Mouse (Mus musculus) inflammation-experienced regulatory T-cells, adult 6 months (primary cell): Measurements from ENCODE around the gene Man1a. TPM values are rescaled to one million over a fixed set of nuclear protein-coding genes. Genes with fewer than 3 reads are reported as not detected.

ENCODE experiments used
- ATAC-seq: one replicate; pipeline ENCODE4 v1.8.0; 2017
- polyA plus RNA-seq, 3 experiments: library from polyadenylated mRNA; unstranded; fragments of 100-300 nt; shearing (Covaris generic); gene quantifications; one replicate each; pipeline ENCODE4 v1.2.1; 2017

Gene Man1a
- polyA plus RNA-seq, 3 experiments from 2014 or later: 14.5 to 22.2 (median 20.0) TPM

DNA sequence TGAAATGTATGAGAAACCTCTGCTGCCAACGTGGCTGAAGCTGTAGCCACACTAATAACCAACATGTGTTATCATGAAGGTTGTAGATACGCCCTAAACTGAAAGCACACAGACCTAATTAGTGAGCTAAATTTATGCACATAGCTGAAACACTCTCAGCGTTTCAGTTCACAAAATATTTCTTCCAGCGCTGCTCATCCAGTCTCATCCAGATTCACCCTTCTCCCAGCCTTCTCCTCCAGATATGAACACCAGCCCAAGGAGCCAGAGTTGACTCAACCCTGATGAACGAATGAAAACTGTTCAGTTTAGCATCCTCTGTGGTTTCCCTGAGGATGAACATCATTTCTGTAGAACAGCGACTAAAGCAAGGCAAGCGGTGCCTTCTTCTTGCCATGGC lies 15.8 kb downstream of the Man1a start:
- no peak for ATAC-seq

DNA sequence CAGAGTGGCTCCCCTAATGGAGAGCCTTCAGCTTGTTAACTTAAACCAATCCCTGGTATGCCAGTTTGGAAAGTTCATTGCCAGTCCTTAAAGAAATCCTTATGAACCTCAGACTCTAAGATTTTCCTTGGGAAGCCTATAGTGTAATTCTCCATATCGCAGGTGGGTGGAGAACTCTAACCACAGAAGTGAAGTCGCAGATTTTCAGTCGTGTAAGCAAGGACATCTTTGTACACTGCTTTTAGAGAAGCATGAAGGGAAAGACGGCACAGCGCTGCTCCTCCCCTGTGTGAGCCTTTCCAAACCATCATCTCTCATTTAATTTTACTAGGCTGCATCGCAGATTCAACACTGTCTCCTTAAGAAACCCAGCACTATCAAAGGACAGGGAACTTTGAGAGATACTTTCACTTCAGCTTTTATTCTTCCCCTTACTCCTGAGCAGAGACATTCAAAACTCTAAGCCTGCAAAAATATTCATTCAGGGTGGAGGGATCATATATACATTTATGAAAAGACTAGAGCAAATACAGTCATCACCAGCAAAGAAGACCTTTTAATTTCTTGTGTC lies 16.6 kb downstream of the Man1a start:
- no peak for ATAC-seq

DNA sequence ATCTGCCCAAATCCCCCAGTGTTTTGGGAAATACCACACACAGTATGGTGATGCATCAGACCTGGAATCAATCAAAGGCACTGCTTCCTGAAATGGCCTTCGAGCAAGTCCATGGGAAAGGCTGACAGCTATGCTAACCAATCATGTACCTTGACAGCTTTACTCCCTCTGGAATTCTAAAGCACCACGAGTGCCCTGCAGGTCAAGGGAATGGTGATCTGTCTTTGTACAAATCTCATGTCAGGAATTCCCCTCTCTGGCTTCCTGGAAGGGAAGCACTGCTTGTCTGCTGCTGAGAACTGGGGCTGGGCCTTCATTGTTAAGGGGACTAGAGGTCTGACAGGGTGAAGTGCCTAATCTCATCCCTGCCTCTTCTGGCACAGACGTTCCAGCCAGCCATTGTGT lies 17.3 kb downstream of the Man1a start:
- no peak for ATAC-seq

DNA sequence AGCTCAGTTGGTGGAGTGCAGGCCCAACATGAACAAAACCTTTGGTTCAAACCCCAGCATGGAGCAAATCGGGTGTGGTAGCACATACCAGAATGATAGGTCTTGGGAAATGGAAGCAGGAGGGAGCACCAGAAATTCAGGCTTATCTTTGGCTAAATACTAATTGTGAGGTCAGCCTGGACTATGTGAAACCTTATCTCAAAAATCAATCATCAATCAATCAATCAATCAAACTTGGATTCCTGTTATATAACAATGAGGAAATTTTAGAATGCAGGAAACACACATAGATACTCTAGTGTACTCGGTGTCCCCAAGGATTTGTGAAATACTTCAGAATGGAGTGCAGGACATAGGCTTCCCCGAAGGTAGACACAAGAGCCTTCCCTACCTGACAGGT lies 17.8 kb downstream of the Man1a start:
- ATAC-seq: no peak

DNA sequence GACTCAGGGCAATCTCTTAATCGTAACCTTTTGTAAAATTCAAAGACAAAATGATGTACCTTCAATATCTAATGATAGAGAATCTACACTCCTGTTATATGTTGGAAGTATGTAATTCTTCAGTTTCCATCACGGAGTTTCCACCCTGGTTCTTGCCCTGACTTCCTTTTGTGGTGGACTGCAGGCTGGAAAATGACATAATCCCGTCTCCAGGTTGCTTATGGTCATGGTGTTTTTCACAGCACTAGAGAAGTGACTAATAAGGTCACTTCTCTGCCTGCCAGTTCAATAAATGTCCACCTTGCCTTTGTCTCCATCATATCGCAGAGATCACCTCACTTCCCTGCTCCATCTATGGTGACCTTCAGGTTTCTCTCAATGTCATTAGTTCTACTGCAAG lies 22.2 kb downstream of the Man1a start:
- ATAC-seq: no peak

DNA sequence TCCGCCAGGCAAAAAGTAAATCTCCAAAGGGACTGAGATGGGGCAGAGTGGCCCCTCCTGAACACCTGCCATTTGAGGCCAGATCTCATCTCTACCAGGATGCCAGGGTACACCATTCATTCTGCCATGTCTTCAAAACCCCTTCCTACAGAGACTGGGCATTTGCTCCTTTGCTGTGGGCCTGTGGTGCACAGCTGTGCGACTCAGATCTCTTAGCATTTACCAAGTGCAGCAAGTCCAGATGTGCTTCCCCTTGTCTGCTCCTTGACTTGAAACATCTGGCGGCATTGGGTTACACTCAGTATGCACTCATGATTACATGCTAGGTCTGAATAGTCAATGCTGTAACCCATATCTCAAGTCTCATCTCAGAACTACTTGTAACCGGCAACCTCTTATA lies 28.5 kb downstream of the Man1a start:
- peak; percentile 23 for ATAC-seq

DNA sequence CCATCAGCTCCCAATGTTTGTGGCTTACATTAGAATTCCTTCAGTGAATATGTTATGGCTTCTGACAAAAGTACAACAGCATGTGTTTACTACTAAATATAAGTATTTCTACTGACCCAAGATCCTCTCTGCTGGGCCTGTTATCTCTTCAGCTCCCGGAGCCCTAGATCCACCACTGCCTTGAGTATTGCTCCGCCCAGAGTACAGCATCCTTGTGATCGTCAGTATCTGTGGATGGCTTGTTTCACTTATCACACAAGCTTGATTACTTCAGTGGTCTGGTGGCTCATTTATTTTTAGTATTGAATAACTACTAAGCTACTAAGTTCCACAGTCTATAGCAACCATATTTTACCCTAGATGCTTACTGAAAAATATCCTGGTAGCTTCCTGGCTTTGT lies 33.1 kb downstream of the Man1a start:
- no peak for ATAC-seq

DNA sequence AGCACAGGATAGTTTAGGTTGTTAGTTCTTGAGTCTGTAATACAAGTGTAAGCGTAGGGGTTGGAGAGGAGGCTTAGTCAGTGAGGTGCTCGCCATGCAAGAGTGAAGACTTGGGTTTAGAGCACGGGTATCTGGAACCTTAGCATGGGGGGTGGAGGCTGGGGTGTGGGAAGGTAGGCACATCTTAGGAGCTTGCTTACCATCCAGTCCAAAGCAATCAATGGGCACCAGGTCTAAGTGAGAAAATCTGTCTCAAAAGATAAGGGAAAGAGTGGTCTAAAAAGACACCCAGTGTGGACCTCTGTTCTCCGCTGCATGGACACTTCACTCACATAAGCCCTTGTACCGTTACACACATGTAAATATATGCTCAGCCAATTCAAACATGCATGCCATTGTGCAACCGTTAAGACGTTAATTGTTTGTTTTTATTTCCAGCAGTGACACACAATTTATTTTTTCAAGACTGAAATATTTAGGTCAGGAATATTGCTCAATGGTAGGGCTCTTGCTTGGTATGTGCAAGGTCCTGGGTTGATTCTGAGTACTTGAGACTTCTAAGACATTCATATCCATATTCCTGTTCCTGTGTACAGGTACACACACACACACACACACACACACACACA lies 34.1 kb downstream of the Man1a start:
- no peak for ATAC-seq

DNA sequence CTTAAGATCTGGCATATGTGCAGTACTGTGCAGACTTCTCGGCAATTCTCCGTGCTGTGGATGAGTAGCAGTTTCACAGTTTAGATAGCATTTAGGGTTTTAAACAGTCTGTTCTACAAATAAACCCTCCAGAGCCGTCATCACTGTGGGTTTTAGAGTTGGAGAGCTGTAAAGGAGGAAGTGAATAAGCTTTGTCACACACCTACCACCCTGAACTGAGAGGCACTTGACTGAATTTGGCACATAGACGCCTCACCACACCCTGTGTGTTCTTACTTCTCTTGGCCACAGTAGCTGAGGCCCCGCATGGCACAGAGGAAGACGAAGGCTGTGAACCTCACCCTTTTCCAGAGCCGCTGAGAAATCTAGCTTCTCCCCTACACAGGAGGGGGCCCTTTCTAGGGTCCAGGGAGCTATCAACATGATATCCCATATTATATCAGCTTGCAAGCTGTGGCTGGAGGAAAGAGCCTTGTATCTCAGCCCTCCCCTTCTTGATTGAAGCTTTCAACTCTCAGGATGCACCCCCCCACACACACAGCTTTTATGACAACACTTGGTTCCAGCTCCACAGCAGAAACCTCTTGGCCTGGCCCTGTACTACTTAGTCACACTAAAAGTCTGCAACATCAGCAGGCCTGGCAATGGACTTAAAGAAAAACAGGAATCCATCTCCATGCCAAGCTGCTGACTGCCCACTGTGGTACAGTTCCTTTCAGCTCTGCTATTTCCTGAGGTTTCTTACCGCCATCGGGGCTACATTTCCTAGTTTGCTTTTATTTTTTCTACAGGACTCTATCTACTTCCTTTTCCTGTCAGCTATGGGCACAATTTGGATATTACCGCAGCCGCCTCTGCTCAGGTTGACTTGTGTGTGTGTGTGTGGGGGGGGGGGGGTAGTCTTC lies 35.9 kb downstream of the Man1a start:
- ATAC-seq: peak; percentile 77

DNA sequence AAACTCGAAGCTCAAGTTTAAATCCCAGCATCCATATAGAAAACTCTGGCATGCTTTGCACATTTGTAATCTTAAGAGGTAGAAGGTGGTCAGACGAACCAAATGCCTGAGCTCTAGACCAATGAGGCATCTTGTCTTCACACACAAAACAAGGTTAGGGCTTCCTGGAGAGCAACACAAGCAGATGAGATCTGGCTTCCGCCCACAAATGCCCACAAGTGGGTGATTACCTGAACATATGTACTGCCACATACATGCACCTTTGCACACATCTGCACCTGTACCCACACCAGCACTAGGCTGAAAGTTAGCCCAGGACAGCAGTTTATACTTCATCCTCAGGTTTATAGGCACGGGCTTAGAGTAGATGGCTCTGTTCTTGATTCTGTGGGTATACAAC lies 36.7 kb downstream of the Man1a start:
- peak; percentile 41 for ATAC-seq

DNA sequence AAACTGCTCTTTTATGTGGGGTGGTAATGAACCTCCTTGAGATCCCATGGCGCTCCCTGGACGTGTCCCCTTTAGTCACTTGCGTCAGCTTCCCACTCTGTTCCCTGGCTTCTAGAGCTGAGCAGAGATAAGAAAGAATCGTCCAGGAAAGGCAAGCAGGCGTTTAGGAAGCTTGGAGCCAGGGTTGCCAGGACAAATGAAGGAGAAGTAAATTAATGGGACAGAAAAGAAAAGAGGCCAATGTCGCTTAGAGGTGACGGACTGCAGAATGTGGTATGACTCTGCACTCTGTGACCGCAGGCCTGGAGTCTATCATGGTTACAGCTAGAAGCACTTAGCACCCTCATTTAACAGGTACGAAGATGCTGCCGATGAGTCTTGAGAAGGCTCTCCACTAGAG lies 37.7 kb downstream of the Man1a start:
- ATAC-seq: no peak

DNA sequence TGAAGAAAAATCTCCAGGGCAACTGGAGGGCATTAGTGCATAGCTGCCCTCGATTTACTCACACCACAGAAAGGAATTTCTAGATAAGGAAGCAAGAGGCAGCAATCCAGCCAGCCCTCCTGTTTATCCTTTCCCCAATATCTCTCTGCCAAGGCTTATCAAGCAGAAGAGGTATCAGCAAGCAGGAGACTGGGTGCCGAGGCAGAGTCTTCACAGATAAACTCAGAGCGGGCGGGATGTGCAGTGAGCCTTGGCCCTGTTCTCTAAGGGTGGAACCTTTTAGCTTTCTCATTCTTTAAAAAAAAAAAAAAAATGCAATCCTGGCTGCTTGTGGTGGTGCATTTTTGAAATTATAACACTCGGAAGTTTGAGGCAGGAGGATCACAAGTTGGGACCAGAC lies 38.2 kb downstream of the Man1a start:
- no peak for ATAC-seq

DNA sequence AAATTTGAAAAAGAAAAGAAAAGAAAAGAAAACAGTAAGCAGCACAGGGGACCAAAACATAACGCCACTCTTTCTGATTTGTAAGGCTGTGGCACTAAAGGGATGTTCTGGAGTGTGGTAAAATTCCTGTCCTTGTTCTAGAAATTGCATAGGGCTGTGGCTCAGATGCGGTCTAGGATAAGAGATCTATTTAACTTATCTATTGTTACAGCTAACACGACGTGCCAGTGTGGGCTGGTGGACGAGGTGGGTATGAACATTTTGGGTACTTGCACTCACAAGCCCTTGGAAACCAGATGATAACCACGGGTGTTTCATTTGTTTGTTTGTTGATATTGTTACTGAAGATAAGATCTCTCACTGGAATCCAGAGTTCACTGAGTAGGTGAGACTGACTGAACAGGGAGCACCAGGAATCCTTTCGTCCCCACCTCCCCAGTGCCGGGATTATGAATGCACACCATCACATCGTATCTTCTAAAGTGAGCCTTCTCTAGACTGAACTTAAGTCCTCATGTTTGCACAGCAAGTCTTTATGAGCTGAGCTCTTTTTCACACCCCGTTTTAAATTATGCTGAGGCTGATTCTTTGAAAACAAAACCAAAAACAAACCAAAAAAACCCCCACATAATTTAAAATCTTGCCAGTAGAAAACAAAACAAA lies 38.9 kb downstream of the Man1a start:
- no peak for ATAC-seq

DNA sequence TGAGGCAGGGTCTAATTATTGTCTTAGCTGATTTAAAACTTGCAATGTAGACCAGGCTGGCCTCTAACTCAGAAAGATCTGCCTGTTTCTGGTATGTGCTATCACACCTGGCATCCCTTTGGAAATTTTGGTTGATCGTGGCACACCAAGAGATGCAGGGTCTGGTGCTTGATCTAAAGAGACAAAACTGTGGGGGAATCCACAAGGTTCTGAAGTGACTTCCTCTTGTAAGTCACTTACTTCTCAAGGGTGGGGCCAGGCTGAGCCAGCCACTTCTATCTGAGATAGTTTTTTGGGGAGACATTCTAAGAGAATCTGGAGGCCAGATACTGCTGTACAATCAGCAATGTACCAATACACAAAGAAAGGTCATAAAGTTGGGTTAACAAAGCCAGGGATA lies 40.8 kb downstream of the Man1a start:
- ATAC-seq: no peak

DNA sequence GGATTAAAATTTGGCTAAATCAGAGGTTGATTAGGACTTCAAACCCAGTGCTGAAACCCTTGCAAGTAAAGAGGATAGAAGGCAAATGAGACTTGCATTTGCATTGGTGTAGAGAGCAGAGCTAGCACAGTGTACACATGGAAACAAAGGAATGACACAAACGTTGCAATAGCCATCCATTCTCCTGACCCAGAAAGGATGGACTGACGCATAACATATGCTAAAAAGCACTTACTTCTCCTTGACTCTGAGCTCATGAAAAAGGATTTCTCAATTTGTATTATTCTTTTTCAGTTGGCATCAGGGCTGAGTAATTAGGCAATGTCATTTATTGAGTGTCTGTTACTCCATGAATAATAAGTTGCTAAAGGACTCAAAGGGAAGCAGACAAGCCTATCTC lies 41.6 kb downstream of the Man1a start:
- no peak for ATAC-seq

DNA sequence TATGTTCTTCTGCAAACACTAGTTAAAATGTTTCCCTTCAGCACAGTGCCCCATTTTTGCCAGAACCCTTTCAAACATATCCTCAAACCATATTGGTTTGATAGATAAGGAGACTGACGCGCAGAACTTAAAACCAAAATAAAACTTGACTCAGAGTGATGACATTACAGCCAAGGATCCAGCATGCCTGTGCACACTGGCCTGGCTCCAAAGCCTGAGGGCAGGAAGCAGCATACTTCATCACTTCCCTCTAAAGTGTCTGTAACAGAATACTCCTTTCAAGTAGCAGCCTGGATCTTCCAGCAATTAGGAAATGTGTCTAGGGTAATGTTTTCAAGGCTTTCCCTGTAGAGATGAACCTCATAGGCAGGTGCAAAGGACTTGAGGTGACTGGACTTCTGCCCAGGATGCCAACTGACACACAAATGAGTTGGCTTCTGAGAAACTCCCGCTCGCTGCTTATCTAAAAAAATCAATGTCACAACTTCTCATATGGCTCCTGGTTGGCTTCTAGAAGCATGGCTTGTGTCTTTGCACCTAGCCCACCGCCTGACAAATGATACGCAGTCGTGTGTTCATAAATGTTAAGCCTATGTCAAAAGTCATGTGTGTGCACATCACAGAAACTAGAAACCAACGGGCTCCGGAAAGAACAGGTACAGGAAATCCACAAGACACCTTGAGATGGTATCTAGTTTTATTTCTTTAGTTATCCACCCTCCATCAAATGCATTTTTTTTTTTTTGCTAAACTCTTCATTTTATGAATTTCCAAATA lies 43.9 kb downstream of the Man1a start:
- ATAC-seq: peak; percentile 72

DNA sequence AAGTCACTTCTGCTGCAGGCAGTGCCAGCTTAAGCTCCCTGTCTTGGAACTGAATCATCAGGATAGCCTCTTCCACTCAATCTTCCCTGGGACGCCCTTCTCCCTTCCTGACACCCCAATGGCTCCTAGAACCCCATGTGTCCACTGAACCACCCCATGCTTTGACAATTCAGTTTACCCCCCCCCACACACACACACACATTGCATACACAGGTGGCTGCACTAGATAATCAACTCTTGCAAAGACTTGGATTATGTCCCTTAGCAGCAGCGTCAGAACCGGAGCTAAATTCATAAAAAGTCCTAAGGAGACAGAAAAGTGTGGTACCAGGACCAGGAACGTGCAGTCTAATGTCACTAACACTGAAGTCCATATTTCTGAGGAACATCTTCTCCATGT lies 47.5 kb downstream of the Man1a start:
- ATAC-seq: no peak

DNA sequence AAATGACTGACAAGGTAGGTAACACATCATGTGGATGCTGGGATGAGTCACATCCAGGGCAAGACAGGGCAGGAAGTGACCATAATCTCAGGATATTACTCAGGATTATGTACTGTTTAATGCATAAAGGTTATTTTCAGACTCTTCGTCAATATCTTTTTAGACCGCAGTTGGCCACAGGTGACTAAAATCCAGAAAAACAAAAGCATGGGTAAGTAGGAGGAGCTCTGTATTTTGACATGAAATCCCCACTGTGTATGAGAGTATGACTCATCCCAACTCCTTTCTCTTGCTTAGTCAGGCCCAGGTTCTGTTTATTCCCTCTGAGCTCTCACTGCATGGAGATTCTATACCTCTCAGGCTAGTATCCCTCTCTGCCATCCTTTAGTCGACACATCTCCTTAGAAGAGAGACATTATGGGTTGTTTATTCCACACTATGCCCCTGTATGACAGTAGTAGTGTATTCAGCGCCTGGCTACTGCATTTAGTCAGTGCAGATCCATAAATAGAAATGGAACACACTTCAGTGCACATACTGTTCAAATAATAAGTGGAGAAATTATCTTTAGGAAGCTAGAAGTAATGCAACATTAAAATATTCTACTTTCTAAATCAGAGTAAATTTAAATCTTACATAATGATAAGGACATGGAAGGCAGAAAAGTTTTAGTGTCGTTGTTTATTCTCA lies 49.5 kb downstream of the Man1a start:
- peak; percentile 83 for ATAC-seq

DNA sequence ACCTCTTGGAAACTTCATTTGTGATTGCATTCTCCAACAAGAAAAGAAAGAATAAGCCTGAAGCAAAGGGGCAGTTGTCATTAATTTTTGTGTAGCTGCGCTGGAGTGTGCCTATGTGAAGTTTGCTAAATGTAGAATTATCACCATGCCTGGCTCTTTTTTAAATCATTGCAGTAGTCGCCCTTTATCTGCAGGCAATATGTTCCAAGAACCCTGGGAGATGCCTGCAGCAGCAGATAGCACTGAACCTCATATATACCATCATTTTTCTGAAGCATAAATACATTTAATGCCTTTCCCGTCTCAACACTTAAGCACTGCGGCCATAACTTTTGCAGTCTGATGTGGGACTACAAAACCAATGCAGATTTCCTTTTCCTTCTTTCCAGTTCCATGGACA lies 50.3 kb downstream of the Man1a start:
- ATAC-seq: no peak

DNA sequence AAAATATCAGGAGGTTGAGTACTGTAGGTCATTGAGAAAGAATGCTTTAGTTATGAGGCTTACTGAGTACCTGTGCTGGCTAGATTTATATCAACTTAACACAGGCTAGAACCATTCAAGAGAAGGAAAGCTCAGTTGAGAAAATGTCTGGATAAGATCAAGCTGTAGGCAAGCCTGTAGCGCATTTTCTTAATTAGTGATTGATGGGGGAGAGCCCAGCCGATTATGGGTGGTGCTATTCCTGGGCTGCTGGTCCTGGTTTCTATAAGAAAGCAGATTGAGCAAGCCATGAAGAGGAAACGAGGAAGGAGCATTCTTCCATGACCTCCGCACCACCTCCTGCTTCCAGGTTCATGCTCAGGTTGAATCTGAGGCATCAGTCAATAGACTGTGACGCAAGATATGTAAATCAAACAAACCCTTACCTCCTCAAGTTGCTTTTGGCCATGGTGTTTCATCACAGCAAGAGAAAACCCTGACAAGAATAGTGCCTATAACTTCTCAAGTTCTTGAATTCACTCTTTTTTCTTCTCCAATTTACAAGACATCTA lies 58.4 kb downstream of the Man1a start:
- ATAC-seq: no peak

DNA sequence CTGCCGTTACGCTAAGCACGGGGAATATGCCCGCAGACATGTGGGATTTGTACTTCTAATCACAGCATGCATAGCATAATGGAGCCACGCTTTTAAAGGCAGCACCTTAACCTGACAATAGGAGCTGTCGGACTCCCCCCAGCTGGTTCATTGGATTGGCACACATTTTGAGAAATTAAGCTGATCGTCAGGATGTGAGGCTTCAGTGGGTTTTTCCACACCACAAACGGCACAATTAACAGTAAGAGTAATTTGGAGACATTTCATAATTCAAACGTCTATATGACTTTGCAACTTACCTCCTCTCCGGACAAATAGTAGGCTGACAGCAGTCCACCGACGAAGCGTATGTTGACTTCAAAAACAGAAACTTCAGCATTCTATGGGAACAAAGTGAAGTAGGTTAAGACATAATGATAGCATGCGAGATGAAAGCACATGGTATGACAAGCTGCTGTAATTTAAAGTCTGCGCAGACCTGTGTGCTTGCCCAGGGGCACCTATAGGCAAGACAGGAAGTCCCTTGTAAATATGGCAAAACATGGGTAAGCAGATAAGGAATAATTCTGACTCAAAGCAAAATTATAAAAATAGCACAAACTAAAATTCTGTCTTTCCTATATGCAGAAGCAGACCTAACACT lies 62.2 kb downstream of the Man1a start:
- ATAC-seq: no peak
